Mouse (Mus musculus): ENCODE results near the gene Gm10718. TPM values are rescaled to one million over a fixed set of nuclear protein-coding genes. Genes with fewer than 3 reads are reported as not detected.
"Not testable (repeated sequence)": the region's sequence is repeated elsewhere in the genome, so short reads cannot be mapped to it uniquely, and the experiment has no call there.

The Gm10718 gene
- not detected for total RNA-seq (2021)
- long read RNA-seq, experiment 1 = 0 reads
- long read RNA-seq, experiment 2 = 0 reads

GRCm38 (mm10) chr9:3023312-3023984 is at the start of gene Gm10718:
TSS of gene Gm10718 (plus strand) at chr9:3023547.
- DNase-seq = peak; percentile 15

- peak; percentile 30 for DNase-seq
Measured at GRCm38 (mm10) chr9:3000445-3000972, 22.8 kb upstream of the Gm10718 start, which contains the start of gene Gm10722. TSS of gene Gm10722 (plus strand) at chr9:3000922.

GRCm38 (mm10) chr9:3001006-3001405 is 22.3 kb upstream of the Gm10718 start:
- DNase-seq = not testable (repeated sequence)

- DNase-seq = peak; percentile 91
Measured at GRCm38 (mm10) chr9:3001948-3002659, 21.2 kb upstream of the Gm10718 start.

- not testable (repeated sequence) for DNase-seq
Measured at GRCm38 (mm10) chr9:3002794-3003396, 20.5 kb upstream of the Gm10718 start, which contains the start of gene Gm11168. TSS of gene Gm11168 (plus strand) at chr9:3003346.

- DNase-seq = not testable (repeated sequence)
Measured at GRCm38 (mm10) chr9:3006179-3006578, 17.2 kb upstream of the Gm10718 start.

- not testable (repeated sequence) for DNase-seq
Measured at GRCm38 (mm10) chr9:3006636-3007035, 16.7 kb upstream of the Gm10718 start.

- DNase-seq = not testable (repeated sequence)
Measured at GRCm38 (mm10) chr9:3007272-3007671, 16.1 kb upstream of the Gm10718 start.

GRCm38 (mm10) chr9:3009331-3009730 is 14.0 kb upstream of the Gm10718 start:
- not testable (repeated sequence) for DNase-seq

- not testable (repeated sequence) for DNase-seq
Measured at GRCm38 (mm10) chr9:3012054-3012621, 11.2 kb upstream of the Gm10718 start.

GRCm38 (mm10) chr9:3012733-3013279 is 10.5 kb upstream of the Gm10718 start, which contains the start of gene Gm10721:
TSS of gene Gm10721 (plus strand) at chr9:3013140.
- not testable (repeated sequence) for DNase-seq

- not testable (repeated sequence) for DNase-seq
Measured at GRCm38 (mm10) chr9:3015354-3015753, 8.0 kb upstream of the Gm10718 start, which contains the start of gene Gm10720. TSS of gene Gm10720 (plus strand) at chr9:3015654.

- not testable (repeated sequence) for DNase-seq
Measured at GRCm38 (mm10) chr9:3015896-3016295, 7.5 kb upstream of the Gm10718 start.

GRCm38 (mm10) chr9:3017108-3017507 is 6.2 kb upstream of the Gm10718 start, which contains the start of gene Gm10719:
TSS of gene Gm10719 (plus strand) at chr9:3017408.
- DNase-seq = not testable (repeated sequence)

GRCm38 (mm10) chr9:3018944-3019343 is 4.4 kb upstream of the Gm10718 start:
- DNase-seq = peak; percentile 97

GRCm38 (mm10) chr9:3019835-3020727 is 3.3 kb upstream of the Gm10718 start:
- peak; percentile 69 for DNase-seq

GRCm38 (mm10) chr9:3022316-3023008 is 885 bp upstream of the Gm10718 start:
- not testable (repeated sequence) for DNase-seq

- not testable (repeated sequence) for DNase-seq
Measured at GRCm38 (mm10) chr9:3023985-3024648, 770 bp downstream of the Gm10718 start.

- DNase-seq = not testable (repeated sequence)
Measured at GRCm38 (mm10) chr9:3024912-3025467, 1.6 kb downstream of the Gm10718 start, which contains the start of gene Gm10717. TSS of gene Gm10717 (plus strand) at chr9:3025417.
